ENCODE assay signal across 8 mouse cellular contexts in genomic region chr11:98810686-98811085, GRCm38 (mm10). TPM values are rescaled to one million over a fixed set of nuclear protein-coding genes. Genes with fewer than 3 reads are reported as not detected.
DNase-seq lines count a peak whose midpoint lies in the region; ATAC-seq and TF ChIP-seq lines count a peak whose summit lies in the region.

No protein-coding gene starts in this region.

- peaks cover 74% of the 10 kb centered on the region for H3K36me3 ChIP-seq in erythroblast, embryonic 14.5 days (ENCODE audit: control insufficient read depth)
- peaks cover 21% of the 10 kb centered on the region for H3K36me3 ChIP-seq in spleen, adult 2 months (ENCODE audit: control insufficient read depth, insufficient read depth, low read length)
- peaks cover 73% of the 10 kb centered on the region for H3K36me3 ChIP-seq in liver, embryonic 12.5 days
- H3K36me3 ChIP-seq in stomach, postnatal 0 days (ENCODE audit: control insufficient read depth, insufficient read depth, low read length) = peaks cover 3% of the 10 kb centered on the region; the same call in 1 of the 2 replicates

- no peak for TF ChIP-seq POLR2A in spleen, adult 2 months (IDR thresholded peaks at IDR 0.05; ENCODE audit: low read depth, low read length)

- no peak overlapping the region for H3K27ac ChIP-seq in spleen, adult 2 months (ENCODE audit: insufficient read depth, low read length)
- peak overlapping the region; percentile 97 for H3K27ac ChIP-seq in liver, embryonic 12.5 days
- H3K27ac ChIP-seq in stomach, postnatal 0 days (replicated peaks) = peak overlapping the region; percentile 100

- H3K27me3 ChIP-seq in erythroblast, embryonic 14.5 days (ENCODE audit: control insufficient read depth) = no peaks in the 10 kb centered on the region
- no peaks in the 10 kb centered on the region for H3K27me3 ChIP-seq in spleen, adult 2 months (ENCODE audit: control insufficient read depth, insufficient read depth, low read length)
- no peaks in the 10 kb centered on the region for H3K27me3 ChIP-seq in liver, embryonic 12.5 days (replicated peaks)
- no peaks in the 10 kb centered on the region for H3K27me3 ChIP-seq in stomach, postnatal 0 days (ENCODE audit: control insufficient read depth, insufficient read depth, low read length)

- no peak for DNase-seq in spleen, adult 2 months (ENCODE audit: low read depth in 1 of 2, low spot score in 2 of 2)
- DNase-seq in spleen, postnatal 10 days (ENCODE audit: low spot score in 2 of 2) = no peak
- DNase-seq in stomach, postnatal 0 days (ENCODE audit: low spot score) = no peak
- DNase-seq in adrenal gland, adult (ENCODE audit: inconsistent age in 2 of 2, low spot score in 1 of 2) = no peak
- DNase-seq in gastrocnemius, postnatal 36 days = no peak

- H3K4me2 ChIP-seq in liver, embryonic 12.5 days = peak overlapping the region; percentile 74
- H3K4me2 ChIP-seq in stomach, postnatal 0 days (replicated peaks; ENCODE audit: low read depth) = peak overlapping the region; percentile 72

- WGBS in spleen, adult 2 months = 66% methylated on average over 7 of the region's 7 CpGs
- WGBS in liver, embryonic 12.5 days (ENCODE audit: insufficient replicate concordance) = 60% methylated on average over 7 of the region's 7 CpGs
- WGBS in stomach, postnatal 0 days = 43% methylated on average over 7 of the region's 7 CpGs

- H3K9me3 ChIP-seq in erythroblast, embryonic 14.5 days (ENCODE audit: control insufficient read depth, low read length) = peaks cover 3% of the 10 kb centered on the region
- H3K9me3 ChIP-seq in liver, embryonic 12.5 days (replicated peaks) = no peaks in the 10 kb centered on the region
- no peaks in the 10 kb centered on the region for H3K9me3 ChIP-seq in stomach, postnatal 0 days (ENCODE audit: control insufficient read depth, low read length)

- ATAC-seq in erythroblast, adult 5-6 weeks (replicated peaks; ENCODE audit: low FRiP score, poor library complexity, severe bottlenecking) = no peak
- ATAC-seq in liver, embryonic 12.5 days = no peak
- ATAC-seq in stomach, postnatal 0 days (ENCODE audit: low FRiP score, low TSS enrichment) = no peak

- H3K4me3 ChIP-seq in erythroblast, embryonic 14.5 days (replicated peaks) = peak overlapping the region; percentile 95
- peak overlapping the region; percentile 86; the same call in 1 of the 2 replicates for H3K4me3 ChIP-seq in spleen, adult 2 months (ENCODE audit: extremely low read depth, insufficient read depth, insufficient read length)
- peak overlapping the region; percentile 88 for H3K4me3 ChIP-seq in liver, embryonic 12.5 days
- peak overlapping the region; percentile 88 for H3K4me3 ChIP-seq in stomach, postnatal 0 days (ENCODE audit: low read depth, low read length)

- intact Hi-C loops in gastrocnemius, postnatal 36 days (cut with DNase I) = no loop called here

- peaks cover 34% of the 10 kb centered on the region for H3K4me1 ChIP-seq in erythroblast, embryonic 14.5 days (ENCODE audit: control insufficient read depth)
- H3K4me1 ChIP-seq in spleen, adult 2 months (ENCODE audit: control insufficient read depth, insufficient read depth, insufficient read length) = peaks cover 6% of the 10 kb centered on the region; the same call in 1 of the 2 replicates
- H3K4me1 ChIP-seq in liver, embryonic 12.5 days = peaks cover 39% of the 10 kb centered on the region
- 0 out of 2 replicates have a peak, but pooled peaks cover 3% of the 10 kb centered on the region for H3K4me1 ChIP-seq in stomach, postnatal 0 days (replicated peaks; ENCODE audit: control insufficient read depth, insufficient read depth)

- TF ChIP-seq CTCF in spleen, adult 2 months (IDR thresholded peaks at IDR 0.05; ENCODE audit: extremely low read depth, insufficient read depth, insufficient read length, insufficient replicate concordance) = no peak
- no peak for TF ChIP-seq CTCF in stomach, postnatal 0 days (IDR thresholded peaks at IDR 0.05; ENCODE audit: low read depth)

- H3K9ac ChIP-seq in liver, embryonic 12.5 days = peak overlapping the region; percentile 94
- peak overlapping the region; percentile 97 for H3K9ac ChIP-seq in stomach, postnatal 0 days (ENCODE audit: low read length)

- TF ChIP-seq EP300 in stomach, postnatal 0 days (optimal IDR thresholded peaks at IDR 0.05) = no peak

RNA-seq across cellular contexts. Expression of gene Casc3, which starts 6.0 kb away (rescaled TPM):
- 2.6 and 3.3 TPM in 2 replicates for polyA plus RNA-seq in erythroblast, embryonic 14.5 days (2012)
- 20.0 and 23.6 TPM in 2 replicates for total RNA-seq in erythroblast, adult 5-6 weeks (2015; ENCODE audit: low replicate concordance)
- total RNA-seq in erythroblast, adult 5-6 weeks (2017; ENCODE audit: low replicate concordance) = 15.7 and 26.5 TPM in 2 replicates
- polyA plus RNA-seq in spleen, adult 2 months (2012; rRNA removed) = 30.2 and 32.6 TPM in 2 replicates
- 26.4 and 29.7 TPM in 2 replicates for polyA plus RNA-seq in liver, embryonic 12.5 days (2016; fragmentation: Nextera tagmentation; extraction: Ambion mirVana)
- polyA plus RNA-seq in stomach, postnatal 0 days (2015; fragmentation: Nextera tagmentation; extraction: Ambion mirVana) = 12.4 and 14.8 TPM in 2 replicates
- total RNA-seq in gastrocnemius, postnatal 36 days (2021) = 10 to 100 TPM; 14.2 to 21.4 TPM

RNA-seq across cellular contexts. Expression of gene Msl1, which starts 15.4 kb away (rescaled TPM):
- polyA plus RNA-seq in erythroblast, embryonic 14.5 days (2012) = 2.7 TPM in 2 replicates
- total RNA-seq in erythroblast, adult 5-6 weeks (2015; ENCODE audit: low replicate concordance) = 30.3 and 42.7 TPM in 2 replicates
- total RNA-seq in erythroblast, adult 5-6 weeks (2017; ENCODE audit: low replicate concordance) = 26.1 and 26.3 TPM in 2 replicates
- polyA plus RNA-seq in spleen, adult 2 months (2012; rRNA removed) = 23.3 and 41.2 TPM in 2 replicates
- 11.5 and 11.7 TPM in 2 replicates for polyA plus RNA-seq in liver, embryonic 12.5 days (2016; fragmentation: Nextera tagmentation; extraction: Ambion mirVana)
- polyA plus RNA-seq in stomach, postnatal 0 days (2015; fragmentation: Nextera tagmentation; extraction: Ambion mirVana) = 11.3 and 13.8 TPM in 2 replicates
- 10 to 100 TPM; 49.0 to 51.4 TPM for total RNA-seq in gastrocnemius, postnatal 36 days (2021)

RNA-seq across cellular contexts. Expression of gene Rapgefl1, which starts 25.9 kb away (rescaled TPM):
- polyA plus RNA-seq in erythroblast, embryonic 14.5 days (2012) = not detected in 2 replicates
- not detected in 2 replicates for total RNA-seq in erythroblast, adult 5-6 weeks (2015; ENCODE audit: low replicate concordance)
- 0.42 TPM in 1 of 2 replicates, not detected in the other for total RNA-seq in erythroblast, adult 5-6 weeks (2017; ENCODE audit: low replicate concordance)
- polyA plus RNA-seq in spleen, adult 2 months (2012; rRNA removed) = 1.9 and 3.3 TPM in 2 replicates
- 0.21 and 0.24 TPM in 2 replicates for polyA plus RNA-seq in liver, embryonic 12.5 days (2016; fragmentation: Nextera tagmentation; extraction: Ambion mirVana)
- polyA plus RNA-seq in stomach, postnatal 0 days (2015; fragmentation: Nextera tagmentation; extraction: Ambion mirVana) = 6.9 and 7.7 TPM in 2 replicates
- under 1 TPM; 0.12 to 0.15 TPM for total RNA-seq in gastrocnemius, postnatal 36 days (2021)

RNA-seq across cellular contexts. Expression of gene Nr1d1, which starts 35.6 kb away (rescaled TPM):
- polyA plus RNA-seq in erythroblast, embryonic 14.5 days (2012) = 0.22 and 0.29 TPM in 2 replicates
- total RNA-seq in erythroblast, adult 5-6 weeks (2015; ENCODE audit: low replicate concordance) = not detected in 2 replicates
- 0.26 and 0.42 TPM in 2 replicates for total RNA-seq in erythroblast, adult 5-6 weeks (2017; ENCODE audit: low replicate concordance)
- 27.7 and 29.0 TPM in 2 replicates for polyA plus RNA-seq in spleen, adult 2 months (2012; rRNA removed)
- polyA plus RNA-seq in liver, embryonic 12.5 days (2016; fragmentation: Nextera tagmentation; extraction: Ambion mirVana) = 1.3 and 1.4 TPM in 2 replicates
- polyA plus RNA-seq in stomach, postnatal 0 days (2015; fragmentation: Nextera tagmentation; extraction: Ambion mirVana) = 7.5 and 7.9 TPM in 2 replicates
- 100 to 1,000 TPM in 1 of 2 experiments, 10 to 100 TPM in 1; 86.6 to 139 TPM for total RNA-seq in gastrocnemius, postnatal 36 days (2021)

RNA-seq across cellular contexts. Expression of gene Wipf2, which starts 52.8 kb away (rescaled TPM):
- 0.81 TPM in 2 replicates for polyA plus RNA-seq in erythroblast, embryonic 14.5 days (2012)
- total RNA-seq in erythroblast, adult 5-6 weeks (2015; ENCODE audit: low replicate concordance) = 9.4 and 21.7 TPM in 2 replicates
- total RNA-seq in erythroblast, adult 5-6 weeks (2017; ENCODE audit: low replicate concordance) = 6.4 and 8.2 TPM in 2 replicates
- polyA plus RNA-seq in spleen, adult 2 months (2012; rRNA removed) = 8.0 and 10.1 TPM in 2 replicates
- polyA plus RNA-seq in liver, embryonic 12.5 days (2016; fragmentation: Nextera tagmentation; extraction: Ambion mirVana) = 2.0 and 2.2 TPM in 2 replicates
- 4.9 and 5.3 TPM in 2 replicates for polyA plus RNA-seq in stomach, postnatal 0 days (2015; fragmentation: Nextera tagmentation; extraction: Ambion mirVana)
- total RNA-seq in gastrocnemius, postnatal 36 days (2021) = 1 to 10 TPM; 5.6 to 6.7 TPM
